Mouse (Mus musculus) midbrain, embryonic 13.5 days (tissue): ENCODE data around the gene Mfsd14a. TPM values are rescaled to one million over a fixed set of nuclear protein-coding genes. Genes with fewer than 3 reads are reported as not detected.
A peak's percentile ranks its signal among the peaks of the same experiment; 100 is the strongest.
"Not testable (repeated sequence)": the region's sequence is repeated elsewhere in the genome, so short reads cannot be mapped to it uniquely, and the experiment has no call there.

Experiments
- ATAC-seq: fragments of 200-750 bp; cut with Nextera tagmentation; 2 replicates; pipeline ENCODE4 v1.8.0; 2017; ENCODE audit warnings: mild to moderate bottlenecking, moderate TSS enrichment, moderate library complexity
- H3K27ac ChIP-seq: fragments of 300-500 bp; sonication (generic); 2 replicates; pipeline ENCODE4 v1.5.1; 2015; ENCODE audit warnings: inconsistent platforms, mild to moderate bottlenecking, moderate library complexity
- H3K27me3 ChIP-seq: fragments of 300-500 bp; sonication (generic); 2 replicates; pipeline ENCODE4 v1.6.1; 2015; ENCODE audit warnings: mild to moderate bottlenecking, inconsistent platforms
- H3K36me3 ChIP-seq: fragments of 300-500 bp; sonication (generic); 2 replicates; pipeline ENCODE4 v1.6.1; 2015; ENCODE audit warnings: mild to moderate bottlenecking, inconsistent platforms
- H3K4me1 ChIP-seq: fragments of 300-500 bp; sonication (generic); replicated peaks from 2 replicates; pipeline ENCODE4 v1.6.1; 2015; ENCODE audit warnings: inconsistent platforms
- H3K4me2 ChIP-seq: fragments of 300-500 bp; sonication (generic); replicated peaks from 2 replicates; pipeline ENCODE4 v1.6.1; 2015; ENCODE audit warnings: moderate library complexity, mild to moderate bottlenecking, inconsistent platforms
- H3K4me3 ChIP-seq: fragments of 300-500 bp; sonication (generic); replicated peaks from 2 replicates; pipeline ENCODE4 v1.5.1; 2015; ENCODE audit warnings: mild to moderate bottlenecking, inconsistent platforms
- H3K9ac ChIP-seq: fragments of 300-500 bp; sonication (generic); replicated peaks from 2 replicates; pipeline ENCODE4 v1.6.1; 2015; ENCODE audit warnings: mild to moderate bottlenecking, inconsistent platforms
- H3K9me3 ChIP-seq: fragments of 300-500 bp; sonication (generic); 2 replicates; pipeline ENCODE4 v1.6.1; 2016; ENCODE audit warnings: mild to moderate bottlenecking, inconsistent platforms
- WGBS: fragments of 180-500 bp; shearing (Covaris S2); methylation state at CpG from one replicate; pipeline ENCODE4 v1.1.7; 2015; 5-methylcytosine and 5-hydroxymethylcytosine counted together
- polyA plus RNA-seq: library from polyadenylated mRNA; unstranded; fragments of >200 nt; fragmentation: Nextera tagmentation; extraction: Ambion mirVana; gene quantifications from 2 replicates; pipeline ENCODE4 v1.2.1, GENCODE M21; 2015

Mfsd14a gene
- polyA plus RNA-seq, 1 experiment from 2014 or later, result 65.4 TPM

DNA sequence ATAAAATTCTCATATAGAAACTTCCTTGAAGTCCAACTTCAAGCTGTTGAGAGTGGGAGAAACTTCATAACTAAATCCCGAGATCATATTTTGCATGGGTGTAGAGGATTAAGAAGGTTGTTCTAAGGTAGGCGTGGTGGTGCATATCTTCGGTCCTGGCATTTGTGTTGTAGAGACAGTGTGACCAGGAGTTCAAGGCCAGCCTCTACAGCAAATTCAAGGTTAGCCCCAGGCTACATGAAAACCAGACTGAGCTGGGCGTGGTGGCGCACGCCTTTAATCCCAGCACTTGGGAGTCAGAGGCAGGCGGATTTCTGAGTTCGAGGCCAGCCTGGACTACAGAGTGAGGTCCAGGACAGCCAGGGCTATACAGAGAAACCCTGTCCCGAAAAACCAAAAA lies 1.8 kb upstream of the Mfsd14a start:
- ATAC-seq, H3K4me2 ChIP-seq, H3K36me3 ChIP-seq, H3K9ac ChIP-seq, H3K9me3 ChIP-seq, H3K27me3 ChIP-seq, H3K27ac ChIP-seq, H3K4me3 ChIP-seq: not testable (repeated sequence)
- WGBS, result 91% methylated on average over 9 of the region's 9 CpGs
- peaks cover 21% of the 10 kb centered on the region for H3K4me1 ChIP-seq

DNA sequence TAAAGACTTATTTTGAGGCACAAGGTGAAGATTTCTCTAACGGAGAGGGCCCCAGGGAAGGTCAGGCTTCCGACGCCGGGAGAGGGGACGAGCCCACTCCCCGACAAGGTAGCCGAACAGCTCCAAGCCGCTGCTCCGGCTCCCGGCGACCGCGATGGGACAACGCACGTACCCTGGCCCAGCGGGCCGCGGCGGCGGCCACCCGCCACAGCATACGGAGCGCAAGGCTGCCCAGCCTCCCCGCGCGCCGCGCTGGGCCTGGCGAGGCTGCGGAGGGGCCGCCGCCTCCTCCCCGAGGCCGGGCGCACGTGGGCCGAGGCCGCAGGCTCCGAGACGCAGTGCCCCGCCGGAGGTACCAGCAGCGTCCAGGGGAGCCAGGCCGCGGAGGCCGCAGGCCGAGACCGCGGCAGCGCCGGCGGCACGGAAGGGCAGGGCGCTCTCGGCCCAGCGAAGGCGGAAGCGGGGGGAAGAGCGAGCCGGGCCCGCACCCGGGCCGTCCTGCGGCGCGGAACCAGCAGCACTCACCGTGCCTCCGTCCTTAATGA lies 535 bp downstream of the Mfsd14a start:
- peak overlapping the region; percentile 77 for H3K4me2 ChIP-seq
- WGBS, result under 1% methylated on average over 47 of the region's 68 CpGs

DNA sequence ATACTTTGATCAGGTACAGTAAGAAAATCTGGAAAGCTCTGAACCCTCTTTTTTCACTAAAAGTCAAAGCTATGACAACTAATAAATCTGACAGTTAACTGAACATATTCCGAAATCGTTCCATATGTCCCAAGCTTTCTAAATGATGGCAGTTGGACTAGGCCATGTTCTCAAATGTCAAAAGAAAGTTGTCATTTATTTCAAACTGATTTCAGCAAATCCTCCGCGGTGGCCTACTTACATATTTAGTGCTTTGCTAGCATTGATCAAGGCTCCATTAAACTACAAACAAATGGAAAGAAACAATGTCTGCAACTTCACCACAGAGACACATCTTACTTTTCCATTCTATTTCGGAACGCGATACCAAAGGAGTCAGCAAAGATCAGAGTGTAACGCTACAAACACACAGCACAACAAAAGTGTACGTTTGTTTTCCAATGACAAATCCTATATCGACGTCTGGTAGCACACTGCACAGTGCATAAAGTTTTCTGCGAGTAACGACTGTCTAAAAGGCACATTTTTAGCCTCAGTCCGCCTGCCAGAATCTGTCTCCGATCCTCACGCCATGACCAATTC lies 1.1 kb downstream of the Mfsd14a start:
- H3K4me1 ChIP-seq, result peaks cover 43% of the 10 kb centered on the region
- 8% methylated on average over 16 of the region's 16 CpGs for WGBS
- no peaks in the 10 kb centered on the region for H3K36me3 ChIP-seq
- no peaks in the 10 kb centered on the region for H3K27me3 ChIP-seq
- 0 out of 2 replicates have a peak, but pooled peaks have one; percentile 0 for ATAC-seq
- peak overlapping the region; percentile 77 for H3K4me2 ChIP-seq
- no peaks in the 10 kb centered on the region for H3K9me3 ChIP-seq
- H3K4me3 ChIP-seq, result peak overlapping the region; percentile 95
- peak overlapping the region; percentile 98 for H3K9ac ChIP-seq
- peak overlapping the region; percentile 97 for H3K27ac ChIP-seq

More for the DNA sequence above, 535 bp downstream of the Mfsd14a start:
- H3K36me3 ChIP-seq, result no peaks in the 10 kb centered on the region
- peaks cover 38% of the 10 kb centered on the region for H3K4me1 ChIP-seq
- peak overlapping the region; percentile 97 for H3K27ac ChIP-seq
- peak overlapping the region; percentile 98 for H3K9ac ChIP-seq
- H3K9me3 ChIP-seq, result no peaks in the 10 kb centered on the region
- H3K27me3 ChIP-seq, result no peaks in the 10 kb centered on the region
- peak; percentile 91 for ATAC-seq
- peak overlapping the region; percentile 95 for H3K4me3 ChIP-seq

DNA sequence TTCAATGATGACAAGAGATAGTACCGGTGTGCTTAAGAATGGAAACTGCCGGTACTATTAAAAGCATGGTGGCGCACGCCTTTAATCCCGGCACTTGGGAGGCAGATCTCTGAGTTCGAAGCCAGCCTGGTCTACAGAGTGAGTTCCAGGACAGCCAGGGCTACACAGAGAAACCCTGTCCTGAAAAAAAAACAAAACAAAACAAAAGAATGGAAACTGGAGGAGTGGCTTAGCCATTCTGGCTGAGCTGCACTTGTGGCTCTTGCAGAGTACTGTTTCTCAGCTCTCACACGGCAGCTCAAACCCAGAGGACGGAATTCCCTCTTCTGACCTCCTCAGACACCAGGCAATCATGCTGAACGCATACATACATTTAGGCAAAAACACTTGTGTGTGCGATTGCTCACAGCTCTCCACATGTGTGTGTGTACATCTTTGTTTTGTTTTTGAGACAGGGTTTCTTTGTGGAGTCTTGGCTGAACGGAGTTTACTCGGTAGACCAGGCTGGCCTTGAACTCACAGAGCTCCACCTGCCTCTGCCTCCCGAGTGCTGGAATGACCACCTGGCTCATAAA lies 2.5 kb downstream of the Mfsd14a start:
- Histone ChIP-seq H3K9me3 (no peaks in the 10 kb centered on the region), H3K27ac (no peak overlapping the region), H3K9ac (no peak overlapping the region), H3K4me3 (no peak overlapping the region), H3K4me2 (0 out of 2 replicates have a peak overlapping the region, but pooled peaks have one; percentile 1), H3K36me3 (no peaks in the 10 kb centered on the region), H3K27me3 (no peaks in the 10 kb centered on the region), H3K4me1 (peaks cover 47% of the 10 kb centered on the region)
- 80% methylated on average over 13 of the region's 13 CpGs for WGBS
- ATAC-seq, result no peak

DNA sequence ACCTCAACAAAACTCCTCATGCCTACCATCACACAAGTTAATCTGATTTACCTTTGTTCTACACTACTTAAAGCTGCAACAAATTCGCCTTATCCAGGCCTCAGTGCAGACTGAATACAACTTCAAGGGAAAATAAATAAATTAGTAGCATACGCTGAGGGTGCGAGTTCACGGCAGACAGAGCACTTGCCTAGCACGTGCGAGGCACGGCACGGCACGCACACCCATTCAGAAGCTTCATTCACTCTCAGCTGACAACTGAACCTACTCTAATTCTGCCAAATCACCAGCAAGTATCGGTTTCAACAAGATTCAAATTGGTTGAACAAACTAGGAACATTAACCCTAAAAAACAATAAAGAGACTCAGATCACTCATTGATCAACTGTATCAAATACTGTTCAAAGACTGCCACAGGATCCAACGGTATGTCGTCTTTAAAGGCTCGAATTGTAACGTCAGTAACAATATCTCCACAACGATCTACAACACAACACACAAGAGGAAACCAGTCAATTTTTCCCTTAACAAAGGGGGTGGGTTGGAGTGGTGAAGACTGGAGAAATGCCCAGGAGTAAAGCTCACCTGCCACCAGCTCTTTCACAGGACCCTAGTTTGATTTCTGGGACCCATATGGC lies 3.4 kb downstream of the Mfsd14a start:
- H3K36me3 ChIP-seq, result no peaks in the 10 kb centered on the region
- no peak overlapping the region for H3K27ac ChIP-seq
- H3K4me2 ChIP-seq, result no peak overlapping the region
- H3K4me1 ChIP-seq, result peaks cover 47% of the 10 kb centered on the region
- 72% methylated on average over 15 of the region's 15 CpGs for WGBS
- ATAC-seq, result no peak
- H3K9me3 ChIP-seq, result no peaks in the 10 kb centered on the region
- H3K9ac ChIP-seq, result no peak overlapping the region
- H3K4me3 ChIP-seq, result no peak overlapping the region
- no peaks in the 10 kb centered on the region for H3K27me3 ChIP-seq

DNA sequence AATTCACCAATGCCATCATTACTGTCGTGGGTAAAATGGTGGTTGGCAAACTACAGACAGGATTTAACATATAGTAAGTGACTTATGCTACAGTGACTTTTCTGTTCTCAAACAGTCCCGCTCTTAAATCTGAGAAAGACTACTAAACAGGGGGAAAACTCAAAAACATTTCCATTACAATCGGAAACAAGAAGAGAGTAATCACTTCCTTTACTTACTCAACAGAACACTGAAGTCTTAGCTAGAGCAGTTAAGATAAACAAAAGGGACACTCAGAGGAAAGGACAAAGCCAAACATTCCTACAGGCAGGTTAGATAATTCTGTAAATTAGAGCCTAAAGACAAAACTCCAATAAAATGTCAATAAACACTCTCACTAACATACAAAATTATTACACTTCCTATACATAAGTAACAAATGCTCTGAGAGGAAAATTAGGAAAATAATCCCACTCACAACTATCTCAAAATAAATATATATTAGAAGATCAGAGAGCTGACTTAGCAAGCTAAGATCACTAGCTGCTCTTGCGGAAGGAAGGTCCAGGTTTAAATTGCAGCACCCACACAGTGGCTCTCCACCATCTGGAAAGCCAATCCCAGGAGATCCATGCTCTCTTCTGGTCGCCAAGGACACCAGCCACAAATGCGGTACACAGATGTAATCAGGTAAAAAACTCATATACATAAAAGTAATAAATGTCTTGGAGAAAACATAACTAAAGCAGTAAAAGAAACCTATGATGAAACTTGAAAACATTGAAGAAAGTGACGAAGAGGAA lies 6.1 kb downstream of the Mfsd14a start:
- H3K9ac ChIP-seq, result no peak overlapping the region

DNA sequence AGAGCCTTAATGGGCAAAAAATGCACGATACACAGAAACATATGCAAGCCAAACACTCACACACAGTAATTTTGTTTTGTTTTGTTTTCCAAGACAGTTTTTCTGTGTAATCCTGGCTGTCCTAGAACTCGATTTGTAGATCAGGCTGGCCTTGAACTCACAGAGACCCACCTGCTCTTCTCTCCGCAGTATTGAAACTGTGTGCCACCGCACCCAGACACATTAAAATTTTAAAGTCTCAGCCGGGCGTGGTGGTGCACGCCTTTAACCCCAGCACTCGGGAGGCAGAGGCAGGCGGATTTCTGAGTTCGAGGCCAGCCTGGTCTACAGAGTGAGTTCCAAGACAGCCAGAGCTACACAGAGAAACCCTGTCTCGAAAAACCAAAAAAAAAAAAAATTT lies 8.4 kb downstream of the Mfsd14a start:
- WGBS, result 94% methylated on average over 11 of the region's 11 CpGs
- H3K27ac ChIP-seq, H3K4me3 ChIP-seq, H3K27me3 ChIP-seq, H3K9ac ChIP-seq, H3K36me3 ChIP-seq, H3K9me3 ChIP-seq, ATAC-seq, H3K4me2 ChIP-seq: not testable (repeated sequence)
- peaks cover 41% of the 10 kb centered on the region for H3K4me1 ChIP-seq

More for the DNA sequence above, 6.1 kb downstream of the Mfsd14a start:
- no peak overlapping the region for H3K4me3 ChIP-seq
- H3K36me3 ChIP-seq, result no peaks in the 10 kb centered on the region
- no peaks in the 10 kb centered on the region for H3K27me3 ChIP-seq
- no peak overlapping the region for H3K4me2 ChIP-seq
- H3K9me3 ChIP-seq, result no peaks in the 10 kb centered on the region
- peaks cover 63% of the 10 kb centered on the region for H3K4me1 ChIP-seq
- H3K27ac ChIP-seq, result no peak overlapping the region
- 79% methylated on average over 7 of the region's 7 CpGs for WGBS
- no peak for ATAC-seq

DNA sequence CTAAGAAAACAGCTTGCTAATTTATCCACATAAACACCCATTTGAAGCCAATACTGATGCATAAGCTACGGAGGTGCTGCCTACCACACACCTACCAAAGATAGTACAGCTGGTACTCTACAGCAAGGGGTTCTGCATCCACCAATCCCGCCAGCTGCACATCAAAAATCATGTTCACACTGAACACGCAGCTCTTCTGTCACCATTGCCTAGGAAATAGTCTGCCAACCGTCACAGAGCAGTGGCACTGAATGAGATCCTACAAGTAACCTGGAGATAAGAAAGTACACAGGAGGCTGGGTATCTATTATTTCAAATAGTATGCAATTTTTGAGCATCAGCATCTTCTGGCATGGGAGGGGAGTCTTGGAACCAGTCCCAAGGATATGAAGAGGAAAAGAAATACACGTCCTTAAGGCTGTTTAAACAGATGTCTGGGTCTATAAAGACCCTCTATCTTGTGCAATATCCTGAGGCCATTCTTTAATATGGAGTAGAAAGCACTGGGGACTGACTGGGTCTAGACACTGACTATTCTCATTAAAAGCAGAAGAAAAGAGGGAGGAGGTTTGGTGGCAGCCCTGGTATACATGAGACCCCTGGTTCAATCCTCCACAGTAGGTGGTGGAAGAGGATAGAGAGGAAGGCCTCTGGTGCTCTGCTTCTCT lies 9.1 kb downstream of the Mfsd14a start:
- 70% methylated on average over 5 of the region's 5 CpGs for WGBS
- Histone ChIP-seq H3K9me3 (no peaks in the 10 kb centered on the region), H3K36me3 (peaks cover 14% of the 10 kb centered on the region), H3K4me2 (no peak overlapping the region), H3K27ac (no peak overlapping the region), H3K4me3 (no peak overlapping the region), H3K27me3 (no peaks in the 10 kb centered on the region), H3K4me1 (peaks cover 37% of the 10 kb centered on the region), H3K9ac (no peak overlapping the region)
- peak; percentile 51; the same call in 1 of the 2 replicates for ATAC-seq

DNA sequence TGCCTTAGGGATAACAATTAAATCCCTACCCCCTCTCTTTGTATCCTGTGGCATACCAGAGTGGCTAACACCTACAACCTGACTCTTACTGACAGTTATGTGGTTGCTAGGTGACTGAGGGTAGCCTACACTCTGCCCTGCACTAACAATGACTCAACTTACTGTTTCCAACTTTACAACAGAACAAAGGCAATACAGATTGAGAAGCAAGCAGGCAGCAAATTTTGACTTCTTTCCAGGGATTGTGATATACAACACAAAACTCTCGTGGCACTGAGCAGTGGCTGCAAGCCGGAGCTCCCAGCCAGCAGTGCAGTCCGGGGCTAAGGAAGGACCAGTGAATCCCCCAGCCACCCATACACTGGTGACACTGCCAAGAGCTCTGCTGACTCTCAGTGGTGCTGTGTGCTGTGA lies 10.4 kb downstream of the Mfsd14a start:
- H3K9ac ChIP-seq, result no peak overlapping the region
- H3K9me3 ChIP-seq, result no peaks in the 10 kb centered on the region
- H3K27ac ChIP-seq, result no peak overlapping the region
- H3K4me1 ChIP-seq, result peaks cover 27% of the 10 kb centered on the region
- no peaks in the 10 kb centered on the region for H3K27me3 ChIP-seq
- no peak overlapping the region for H3K4me3 ChIP-seq
- no peak overlapping the region for H3K4me2 ChIP-seq
- peaks cover 16% of the 10 kb centered on the region for H3K36me3 ChIP-seq
- peak; percentile 65 for ATAC-seq
- 65% methylated on average over 3 of the region's 3 CpGs for WGBS

DNA sequence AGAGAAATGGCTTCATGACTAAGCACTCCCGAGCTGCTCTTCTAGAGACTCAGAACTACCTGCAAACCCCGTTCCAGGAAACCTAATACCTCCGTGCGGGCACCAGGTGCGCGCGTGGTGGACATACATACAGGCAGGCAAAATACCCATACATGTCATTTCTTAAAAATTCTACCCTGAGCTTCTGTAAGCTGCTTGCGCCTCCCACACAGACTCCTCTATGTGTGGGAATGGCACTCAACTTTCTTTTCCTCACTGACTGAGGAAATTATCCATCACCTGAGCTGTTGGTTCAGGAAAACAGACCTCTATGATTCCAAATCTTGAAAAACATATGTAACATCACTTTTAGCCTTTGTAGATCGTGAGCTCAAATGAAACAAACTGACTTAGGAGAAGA lies 11.8 kb downstream of the Mfsd14a start:
- no peaks in the 10 kb centered on the region for H3K9me3 ChIP-seq
- no peak overlapping the region for H3K9ac ChIP-seq
- H3K4me1 ChIP-seq, result peaks cover 17% of the 10 kb centered on the region
- H3K27me3 ChIP-seq, result no peaks in the 10 kb centered on the region
- H3K4me2 ChIP-seq, result no peak overlapping the region
- H3K36me3 ChIP-seq, result peaks cover 26% of the 10 kb centered on the region
- H3K27ac ChIP-seq, result no peak overlapping the region
- no peak overlapping the region for H3K4me3 ChIP-seq
- ATAC-seq, result no peak
- WGBS, result 98% methylated on average over 9 of the region's 9 CpGs

DNA sequence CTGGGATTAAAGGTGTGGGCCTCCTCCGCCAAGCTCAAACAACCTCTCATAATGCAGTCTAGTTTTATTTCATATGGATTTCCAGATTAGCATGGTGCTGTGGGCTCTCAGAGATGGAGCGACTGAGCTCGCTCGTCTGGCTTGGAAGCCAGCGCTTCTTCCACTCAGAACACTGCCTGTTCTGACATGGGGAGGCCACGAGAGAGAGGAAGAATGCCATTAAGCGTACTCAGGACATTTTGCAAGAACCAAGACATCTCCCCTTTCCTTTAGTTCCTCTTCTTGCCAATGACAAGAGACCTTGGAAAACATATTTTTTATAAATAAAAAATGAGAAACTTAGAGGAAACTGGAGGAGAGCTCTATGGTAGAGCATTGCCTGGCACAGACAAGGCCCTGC lies 13.7 kb downstream of the Mfsd14a start:
- no peak for ATAC-seq
- peaks cover 15% of the 10 kb centered on the region for H3K4me1 ChIP-seq
- H3K4me2 ChIP-seq, result no peak overlapping the region
- no peaks in the 10 kb centered on the region for H3K27me3 ChIP-seq
- peaks cover 39% of the 10 kb centered on the region for H3K36me3 ChIP-seq
- H3K9ac ChIP-seq, result no peak overlapping the region
- no peak overlapping the region for H3K27ac ChIP-seq
- no peaks in the 10 kb centered on the region for H3K9me3 ChIP-seq
- no peak overlapping the region for H3K4me3 ChIP-seq
- 95% methylated on average over 7 of the region's 7 CpGs for WGBS
